Mouse (Mus musculus): Measurements from ENCODE around the gene Ikzf2.

DNA sequence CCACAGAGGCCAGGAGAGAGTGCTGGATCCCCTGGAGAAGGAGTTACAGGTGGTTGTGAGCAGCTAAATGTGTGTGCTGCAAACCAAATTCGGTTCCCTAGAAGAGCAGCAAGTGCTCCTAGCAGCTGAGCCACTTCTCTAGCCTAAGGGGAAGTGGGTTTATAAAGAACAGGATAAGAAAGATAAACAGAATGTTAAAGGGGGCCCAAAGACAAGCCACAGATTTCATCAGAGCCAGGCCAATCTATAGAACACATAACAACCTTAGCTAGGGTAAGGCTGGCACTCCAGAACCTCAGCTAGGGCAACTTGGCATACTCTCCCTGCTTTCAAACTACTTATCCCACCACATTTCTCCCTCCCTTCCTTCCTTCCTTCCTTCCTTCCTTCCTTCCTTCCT lies 32.1 kb downstream of the Ikzf2 start:
- TF ChIP-seq CTCF (IDR thresholded peaks at IDR 0.05; ENCODE audit: borderline replicate concordance, control insufficient read depth, extremely low read depth, insufficient read depth, low read length, poor library complexity), result no peak
- no peak for TF ChIP-seq POLR2A (IDR thresholded peaks at IDR 0.05; ENCODE audit: control insufficient read depth, extremely low read depth, insufficient read depth, low read length, poor library complexity)
